Mouse (Mus musculus) left cerebral cortex, adult 6 months (tissue): ENCODE measurements around the gene Zfp58. TPM values are rescaled to one million over a fixed set of nuclear protein-coding genes. Genes with fewer than 3 reads are reported as not detected.

Experiments used
- long read RNA-seq, 2 experiments: library from polyadenylated mRNA; unstranded; transcript quantifications; one replicate each; pipeline ENCODE4 v2.0.0; 2019 to 2020
- polyA plus RNA-seq: library from polyadenylated mRNA; unstranded; fragments of <200 nt; fragmentation: Nextera tagmentation; gene quantifications from 2 replicates; pipeline ENCODE4 v1.2.3, GENCODE M21; 2021

The Zfp58 gene
- 3.9 and 4.2 TPM in 2 replicates for polyA plus RNA-seq
- long read RNA-seq, experiment 1, transcript Zfp58-201 (4 exons, 2,391 nt), result major isoform, 34 of 49 reads
- long read RNA-seq, experiment 1, partial matches to known transcripts, result 4 of 49 reads
- long read RNA-seq, experiment 1, other reads (novel, unspliced or antisense), result 5 of 49 reads
- long read RNA-seq, experiment 2, partial matches to known transcripts, result 1 of 8 reads
- long read RNA-seq, experiment 2, other reads (novel, unspliced or antisense), result 2 of 8 reads

DNA sequence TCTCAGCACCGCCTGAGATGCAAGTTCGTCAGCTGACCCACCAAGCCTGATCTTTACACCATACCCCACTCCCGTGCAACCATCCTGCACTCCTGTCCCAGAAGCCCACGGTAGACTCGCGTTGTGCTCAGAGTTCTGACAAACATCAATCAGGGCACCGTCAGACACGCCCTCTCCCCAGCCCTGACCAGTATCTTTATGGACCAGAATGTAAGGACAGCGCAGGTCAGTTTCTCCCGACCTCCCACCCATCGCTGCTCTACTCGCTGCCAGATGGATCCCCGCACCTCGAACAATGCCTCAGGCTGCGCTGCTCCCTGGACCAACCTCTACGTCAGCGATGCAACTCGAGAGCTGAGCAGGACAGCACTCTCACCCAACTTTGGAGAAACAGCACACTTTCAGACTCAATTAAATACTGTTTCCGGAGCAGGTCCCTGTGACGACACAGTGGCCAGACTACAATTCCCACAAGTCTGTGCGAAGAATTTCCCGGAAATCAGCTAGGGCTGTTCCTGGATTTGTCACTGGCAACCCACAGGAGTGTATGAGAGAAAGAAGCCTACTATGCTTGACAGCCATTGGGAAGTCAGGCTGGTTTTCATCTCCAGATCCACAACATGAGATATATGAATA is at the start of gene Zfp58:
Zfp58 (minus strand) TSS at position 472 of the 636 bp plus-strand sequence.

DNA sequence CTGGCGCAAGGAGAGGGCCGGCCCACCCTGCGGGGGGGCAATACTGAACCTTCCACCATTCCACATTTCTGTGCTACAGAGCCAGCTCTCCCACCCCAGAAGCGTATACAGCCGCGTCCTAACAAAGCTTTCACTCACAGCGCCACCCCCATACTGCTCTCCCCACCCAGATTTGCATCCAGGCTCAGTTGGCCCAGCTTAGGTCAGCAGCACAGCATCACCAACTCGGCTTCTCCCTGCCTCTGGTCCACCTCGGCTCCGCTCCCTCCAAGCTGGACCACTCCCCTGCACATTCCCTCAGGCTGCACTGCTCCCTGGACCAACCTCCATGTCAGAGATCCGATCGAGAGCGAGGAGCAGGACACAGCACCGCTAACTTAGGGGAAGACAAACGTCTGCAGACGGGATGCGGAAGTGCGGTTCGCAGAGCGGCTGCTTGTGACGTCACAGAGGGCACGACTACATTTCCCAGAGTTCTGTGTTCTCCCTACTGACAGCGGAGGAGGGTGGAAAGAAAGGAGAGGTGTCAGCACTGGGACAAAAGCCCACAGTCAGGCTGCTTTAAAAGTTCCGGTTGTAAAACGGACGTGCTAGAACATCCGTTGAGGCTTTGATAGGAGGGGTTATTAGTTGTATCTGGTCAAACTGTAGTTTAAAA is 25.5 kb upstream of the Zfp58 start, which contains the start of the genes Gm26965 and Zfp87:
Gm26965 (minus strand) TSS at position 399 of the 658 bp plus-strand sequence.
Zfp87 (minus strand) TSS at position 425 of the 658 bp plus-strand sequence.

GRCm38 (mm10) chr13:67483625-67484423 is 16.5 kb downstream of the Zfp58 start, which contains the start of gene Zfp874b:
Zfp874b (minus strand) TSS chr13:67484258.

GRCm38 (mm10) chr13:67451172-67452020 is 49.0 kb downstream of the Zfp58 start, which contains the start of gene Zfp874a:
Zfp874a (minus strand) TSS chr13:67451624.

Other genes with a start within 250 kb of the Zfp58 start
- 1.7 and 3.0 TPM in 2 replicates for gene Zfp458, start 222.1 kb downstream of the Zfp58 start, polyA plus RNA-seq
- gene Zfp457, start 194.1 kb downstream of the Zfp58 start, polyA plus RNA-seq, result 0.25 and 0.26 TPM in 2 replicates
- 0.69 and 0.79 TPM in 2 replicates for gene Zfp595, start 168.0 kb downstream of the Zfp58 start, polyA plus RNA-seq
- 0.98 TPM in 1 of 2 replicates, not detected in the other for gene Gm28044, start 140.0 kb downstream of the Zfp58 start, polyA plus RNA-seq
- 0.21 and 0.32 TPM in 2 replicates for gene Zfp953, start 139.9 kb downstream of the Zfp58 start, polyA plus RNA-seq
- gene Gm28041, start 124.8 kb downstream of the Zfp58 start, polyA plus RNA-seq, result 0.26 and 0.33 TPM in 2 replicates
- 0.28 and 0.38 TPM in 2 replicates for gene Zfp456, start 124.7 kb downstream of the Zfp58 start, polyA plus RNA-seq
- gene Zfp429, start 100.7 kb downstream of the Zfp58 start, polyA plus RNA-seq, result 1.3 and 1.5 TPM in 2 replicates
- 1.0 and 2.8 TPM in 2 replicates for gene Zfp459, start 79.1 kb downstream of the Zfp58 start, polyA plus RNA-seq
- 7.6 and 7.8 TPM in 2 replicates for gene Zfp874a, start 48.9 kb downstream of the Zfp58 start, polyA plus RNA-seq
- 2.6 and 7.6 TPM in 2 replicates for gene Zfp874b, start 16.3 kb downstream of the Zfp58 start, polyA plus RNA-seq
- not detected in 2 replicates for gene Gm26965, start 25.6 kb upstream of the Zfp58 start, polyA plus RNA-seq
- gene Zfp87, start 25.6 kb upstream of the Zfp58 start, polyA plus RNA-seq, result 33.0 and 39.1 TPM in 2 replicates
- 4.1 and 5.1 TPM in 2 replicates for gene Zfp748, start 53.3 kb upstream of the Zfp58 start, polyA plus RNA-seq
- 2.4 and 2.8 TPM in 2 replicates for gene Zfp729b, start 109.2 kb upstream of the Zfp58 start, polyA plus RNA-seq
- gene Gm49345, start 137.2 kb upstream of the Zfp58 start, polyA plus RNA-seq, result 1.6 and 1.7 TPM in 2 replicates
- gene Zfp729a, start 137.2 kb upstream of the Zfp58 start, polyA plus RNA-seq, result 1.3 and 1.9 TPM in 2 replicates
- 7.4 and 8.1 TPM in 2 replicates for gene Zfp738, start 186.5 kb upstream of the Zfp58 start, polyA plus RNA-seq
- 2.4 and 3.8 TPM in 2 replicates for gene Zfp65, start 228.6 kb upstream of the Zfp58 start, polyA plus RNA-seq